Mouse (Mus musculus) gonadal fat pad, adult 2 months (tissue): ENCODE results near the gene Mroh2a. TPM values are rescaled to one million over a fixed set of nuclear protein-coding genes. Genes with fewer than 3 reads are reported as not detected.

Source experiments
- DNase-seq: peaks from one replicate; pipeline ENCODE4 v3.0.0-alpha.2; 2012; ENCODE audit warnings: low read depth
- polyA plus RNA-seq: library from polyadenylated mRNA; depleted of rRNA; stranded (reverse); fragments of >200 nt; gene quantifications from 2 replicates; pipeline ENCODE4 v1.2.3, GENCODE M21; 2012

Gene Mroh2a
- polyA plus RNA-seq, 1 experiment = 52.3 TPM

DNA sequence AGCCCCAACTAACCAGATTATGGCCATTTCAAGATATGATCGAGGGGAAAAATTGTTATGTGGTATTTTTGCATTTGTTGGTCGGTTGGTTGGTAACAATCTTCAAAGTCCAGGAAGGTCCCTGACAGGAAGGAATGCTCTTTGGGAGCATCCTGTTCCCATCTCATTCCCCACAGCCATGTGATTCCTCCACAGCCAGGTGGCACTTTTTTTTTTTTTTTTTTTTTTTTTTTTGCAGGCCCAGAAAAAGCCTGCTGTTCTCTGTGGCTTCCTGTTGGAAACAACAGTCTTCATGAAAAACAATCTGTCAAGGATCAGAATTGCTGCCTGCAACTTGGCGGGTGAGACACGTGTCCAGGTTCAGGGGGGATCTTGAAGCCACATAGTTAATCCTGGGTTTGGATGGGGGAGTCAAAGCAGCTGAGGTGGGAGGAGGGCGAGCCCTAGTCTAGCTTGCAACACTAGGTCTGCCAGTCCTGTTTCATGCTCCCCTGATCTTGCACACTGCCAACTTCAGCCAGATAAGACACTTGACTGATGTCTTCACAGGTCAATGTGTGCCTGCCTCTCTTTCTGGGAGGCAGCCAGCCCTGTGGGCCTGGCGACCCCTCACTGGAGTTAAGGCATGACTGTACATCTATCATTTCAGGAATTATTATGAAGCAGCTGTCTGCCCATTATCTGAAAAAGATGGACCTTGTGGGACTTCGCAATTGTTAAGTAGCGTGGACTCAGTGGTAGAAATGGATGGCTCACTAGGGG is 32.3 kb downstream of the Mroh2a start:
- DNase-seq = no peak

DNA sequence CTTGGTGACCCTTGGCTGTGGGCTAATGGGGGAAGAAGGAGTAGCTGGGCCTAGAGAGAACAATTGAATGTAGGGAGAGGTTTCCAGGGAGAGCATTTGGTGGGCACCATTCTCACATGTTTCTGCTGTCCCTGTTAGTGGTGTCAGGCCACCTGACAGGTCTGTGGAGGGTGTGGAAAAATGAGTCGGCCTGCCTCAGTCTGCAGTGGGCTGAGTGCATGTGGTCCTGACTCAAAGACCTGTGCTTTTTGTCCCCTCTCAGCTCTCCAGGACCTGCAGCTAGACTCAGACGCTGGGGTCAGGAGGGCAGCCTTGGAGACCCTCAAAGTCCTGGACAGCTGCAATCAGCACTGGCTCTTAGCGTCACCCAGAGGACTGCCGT is 32.8 kb downstream of the Mroh2a start:
- DNase-seq = no peak

DNA sequence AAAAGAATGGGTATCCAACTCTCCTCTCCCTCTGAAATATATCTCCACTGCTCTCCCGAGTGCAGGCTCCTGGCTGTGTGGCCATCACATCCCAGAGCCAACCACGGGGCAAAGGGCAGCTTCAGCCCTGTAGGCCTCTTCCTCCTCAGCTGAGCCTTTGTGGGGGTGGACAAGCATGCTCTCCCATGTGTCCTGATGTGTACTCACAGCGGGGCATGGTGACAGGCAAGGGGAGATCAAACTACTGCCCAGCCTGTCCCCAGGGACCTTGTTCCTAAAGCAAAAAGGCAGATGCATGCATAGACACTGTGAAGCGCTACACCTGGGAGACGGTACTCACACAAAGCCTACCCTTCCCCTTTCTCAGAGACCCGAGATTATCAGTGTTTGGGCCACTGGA is 33.3 kb downstream of the Mroh2a start:
- no peak for DNase-seq

DNA sequence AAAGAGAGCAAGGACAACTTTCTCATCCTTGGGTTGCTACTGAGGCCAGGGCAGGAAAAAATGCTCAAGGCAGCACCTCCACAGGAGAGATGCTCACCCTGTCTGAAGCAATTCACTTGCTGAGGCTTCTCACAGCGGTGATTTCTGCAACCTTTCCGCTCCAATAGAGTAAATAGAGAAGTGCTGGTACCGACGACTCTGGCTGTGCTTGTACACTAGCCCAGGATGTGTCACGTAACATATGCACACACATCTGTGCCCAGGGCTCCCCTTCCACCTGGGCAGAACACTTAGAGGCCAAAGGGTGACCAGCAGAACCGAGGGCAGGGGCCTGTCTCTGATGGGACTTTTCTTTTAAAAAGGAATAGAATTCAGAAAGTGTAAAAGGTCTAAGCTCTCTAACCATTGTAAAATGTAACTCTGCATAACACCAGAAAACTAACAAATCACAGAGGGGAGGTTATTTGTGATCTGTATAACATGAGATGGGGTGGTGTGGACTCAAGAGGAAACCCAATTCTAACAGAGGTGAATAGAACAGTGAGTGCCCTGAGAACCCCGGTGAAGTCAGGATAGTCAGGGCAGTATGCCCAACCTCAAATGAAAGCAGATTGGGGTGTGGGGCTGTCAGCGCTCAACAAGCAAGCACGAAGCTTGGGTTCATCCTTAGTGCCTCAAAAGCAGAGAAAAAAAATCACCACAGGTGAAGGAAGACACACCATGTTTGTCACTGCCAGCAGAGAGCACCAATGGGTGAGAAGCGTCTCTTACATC is 34.0 kb downstream of the Mroh2a start:
- no peak for DNase-seq

DNA sequence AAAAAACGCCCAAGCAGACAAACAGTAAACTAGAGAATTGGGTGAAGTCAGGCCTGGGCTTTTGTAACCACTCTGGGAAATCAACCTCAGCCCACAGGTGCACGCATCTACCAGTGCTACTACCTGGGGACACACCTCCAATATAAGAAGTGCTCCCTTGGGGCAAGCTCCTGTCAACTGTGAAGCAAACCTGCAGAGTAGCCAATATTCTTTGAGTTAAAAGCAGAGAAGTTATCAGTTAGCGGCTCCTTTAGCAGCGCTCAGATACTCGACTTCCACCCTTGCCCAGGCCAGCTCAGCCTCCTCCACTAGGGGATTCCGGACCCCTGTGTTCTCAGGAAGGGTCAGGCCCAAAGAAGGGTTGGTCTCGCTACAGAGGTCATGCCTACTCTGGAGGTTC is 34.9 kb downstream of the Mroh2a start:
- DNase-seq = no peak

DNA sequence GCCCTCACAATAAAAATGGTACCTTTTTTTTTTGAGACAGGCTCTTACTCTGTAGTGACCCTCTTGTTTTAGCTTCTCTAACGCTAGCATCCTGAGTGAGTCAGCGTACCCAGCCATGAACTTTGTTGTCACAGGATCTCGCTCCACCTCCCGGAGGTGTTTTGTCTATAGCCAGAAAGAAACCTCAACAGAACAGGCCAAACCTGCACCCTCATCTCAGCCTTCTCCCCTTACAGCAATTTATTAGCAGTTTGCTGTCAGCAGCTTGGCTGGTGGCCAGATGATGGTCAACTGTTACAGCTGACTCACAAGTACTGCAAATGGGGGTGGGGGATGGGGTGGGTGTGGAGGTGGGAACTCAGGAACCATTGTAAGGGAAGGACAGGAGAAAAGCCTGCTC is 35.5 kb downstream of the Mroh2a start:
- DNase-seq = no peak

DNA sequence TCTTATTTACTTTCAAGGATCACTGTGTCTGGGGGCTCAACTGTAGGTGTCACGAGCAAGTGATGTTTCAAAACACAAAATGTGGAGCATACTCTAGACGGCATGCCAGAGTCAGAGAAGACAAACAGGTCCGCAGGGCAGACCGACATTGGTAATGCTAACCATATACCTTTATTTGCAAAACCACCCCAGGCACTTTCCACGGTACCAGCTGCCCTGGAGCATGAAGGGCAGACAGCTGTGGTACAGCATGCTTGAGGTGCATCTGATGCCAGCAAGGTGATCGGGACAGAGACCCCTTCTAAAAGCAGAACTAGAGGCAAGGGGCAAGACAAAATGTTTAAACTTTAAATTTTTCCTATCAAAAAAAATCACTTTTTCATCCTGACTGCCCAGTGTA is 36.2 kb downstream of the Mroh2a start:
- DNase-seq = no peak

DNA sequence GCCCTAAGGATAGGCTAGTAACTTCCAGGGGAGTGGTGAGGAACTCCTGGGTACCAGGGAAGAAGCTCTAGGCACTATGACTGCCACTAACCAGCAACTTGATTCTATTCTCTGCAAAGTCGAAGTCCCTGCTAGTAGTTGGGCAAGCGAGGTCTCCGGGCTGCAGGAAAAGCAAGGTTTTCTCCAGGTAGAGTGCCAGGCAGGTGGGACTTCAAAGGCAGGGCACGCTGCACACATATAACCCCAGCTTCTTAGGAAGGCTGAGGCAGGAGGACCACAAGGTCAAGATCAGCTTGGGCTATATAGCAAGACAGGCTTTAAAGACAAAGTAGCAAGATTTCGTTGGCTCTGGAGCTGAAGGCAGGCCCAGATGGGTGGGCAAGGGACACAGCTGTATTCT is 37.0 kb downstream of the Mroh2a start:
- no peak for DNase-seq

DNA sequence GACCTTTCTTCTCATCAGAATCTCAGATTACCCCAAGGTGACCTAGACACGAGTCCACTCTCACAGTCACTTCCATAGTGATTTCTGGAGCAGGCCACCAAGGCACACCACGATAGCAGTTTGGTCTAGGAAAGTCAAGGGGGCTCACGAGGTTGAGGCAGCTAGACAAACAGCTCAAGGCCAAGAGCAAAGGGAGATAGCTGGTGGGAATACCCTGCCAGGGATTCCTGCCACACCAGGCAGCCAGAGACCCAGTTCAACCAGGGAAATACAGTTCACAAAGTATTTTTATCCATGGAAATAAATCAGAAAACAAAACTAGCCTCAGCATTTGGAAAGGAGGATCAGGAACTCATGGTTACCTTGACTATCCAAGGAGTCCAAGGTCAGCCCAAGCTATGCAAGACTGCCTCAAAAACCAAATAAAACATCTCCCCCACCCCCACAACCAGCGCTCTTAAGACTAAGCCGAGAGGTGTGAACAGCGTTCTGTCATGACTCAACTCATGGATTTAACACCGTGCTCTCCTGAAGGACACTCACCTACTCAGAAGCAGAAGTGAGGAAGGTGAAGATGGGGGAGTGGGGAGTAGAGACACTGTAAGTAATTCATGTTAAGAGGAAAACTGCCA is 37.6 kb downstream of the Mroh2a start:
- DNase-seq = no peak

DNA sequence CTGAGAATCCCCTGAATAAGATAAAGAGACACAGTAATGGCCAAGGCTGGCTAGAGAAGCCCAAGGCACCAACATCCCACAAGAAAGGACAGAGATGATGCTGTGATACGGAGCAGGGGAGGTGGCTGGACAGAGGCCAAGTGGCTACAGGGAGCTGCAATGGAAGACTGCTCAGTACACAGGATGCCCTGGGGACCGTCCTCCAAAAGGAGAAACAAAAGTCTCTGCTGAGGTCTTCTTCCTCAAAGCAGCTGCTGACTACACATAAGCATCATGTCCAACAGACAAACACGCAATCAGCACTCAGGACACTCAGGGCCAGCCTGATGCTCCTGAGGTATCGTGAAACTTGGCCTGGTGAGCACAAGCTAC is 38.1 kb downstream of the Mroh2a start:
- no peak for DNase-seq

DNA sequence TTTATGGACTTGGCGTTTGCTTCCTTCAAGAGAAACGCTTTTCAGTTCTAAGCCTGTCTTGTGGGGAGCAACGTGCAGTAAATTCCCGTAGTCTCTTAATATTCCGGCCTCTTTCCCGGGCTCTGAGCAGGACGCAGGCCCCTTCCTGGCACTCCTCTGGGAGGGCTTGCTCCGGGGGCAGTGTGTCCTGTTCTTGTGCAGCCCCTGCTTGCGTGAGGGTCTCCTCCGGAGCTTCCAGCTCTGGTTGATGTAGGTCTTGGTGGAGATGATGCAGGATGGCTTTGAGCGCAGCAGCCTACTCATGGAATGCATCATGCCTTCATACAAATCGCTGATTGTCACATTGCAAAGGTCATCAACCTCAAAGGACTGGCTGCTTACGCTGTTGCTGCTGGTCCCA is 39.3 kb downstream of the Mroh2a start:
- DNase-seq = no peak

DNA sequence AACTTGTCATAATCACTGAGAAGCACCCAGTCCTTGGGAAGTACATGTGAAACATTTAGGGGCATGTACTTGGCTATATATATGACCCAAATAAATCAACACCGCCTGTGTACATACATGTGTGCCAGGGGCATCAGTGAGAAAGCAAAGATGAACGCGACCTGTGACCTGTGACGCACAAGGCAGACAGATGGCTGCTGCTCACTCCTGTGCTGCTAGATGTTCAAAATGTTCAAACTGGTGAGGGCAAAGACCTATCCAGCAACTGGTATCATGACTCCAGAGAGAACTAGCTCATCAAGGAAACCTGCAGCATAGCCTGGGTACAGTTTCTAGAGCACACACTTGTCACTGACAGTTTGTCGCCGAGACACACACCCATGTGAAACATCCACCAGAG is 40.7 kb downstream of the Mroh2a start:
- DNase-seq = no peak

DNA sequence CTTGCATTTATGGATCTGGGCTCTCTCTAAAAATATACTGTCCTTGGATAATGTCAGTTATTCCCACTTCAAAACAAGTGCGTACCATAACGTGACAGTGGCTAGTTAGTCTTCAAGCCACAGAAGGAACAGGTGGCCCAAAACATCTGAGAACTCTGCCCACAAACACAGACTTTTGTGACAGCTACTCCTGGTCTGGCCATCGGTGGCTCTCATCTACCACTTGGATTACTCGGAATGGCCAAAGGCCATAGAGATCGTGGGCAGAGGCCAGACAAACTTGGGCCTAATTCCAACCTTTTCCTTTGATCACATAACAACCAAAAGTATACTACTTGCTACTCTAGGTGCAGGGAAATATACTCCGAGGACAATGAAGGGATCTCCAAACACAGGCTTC is 41.3 kb downstream of the Mroh2a start:
- no peak for DNase-seq

DNA sequence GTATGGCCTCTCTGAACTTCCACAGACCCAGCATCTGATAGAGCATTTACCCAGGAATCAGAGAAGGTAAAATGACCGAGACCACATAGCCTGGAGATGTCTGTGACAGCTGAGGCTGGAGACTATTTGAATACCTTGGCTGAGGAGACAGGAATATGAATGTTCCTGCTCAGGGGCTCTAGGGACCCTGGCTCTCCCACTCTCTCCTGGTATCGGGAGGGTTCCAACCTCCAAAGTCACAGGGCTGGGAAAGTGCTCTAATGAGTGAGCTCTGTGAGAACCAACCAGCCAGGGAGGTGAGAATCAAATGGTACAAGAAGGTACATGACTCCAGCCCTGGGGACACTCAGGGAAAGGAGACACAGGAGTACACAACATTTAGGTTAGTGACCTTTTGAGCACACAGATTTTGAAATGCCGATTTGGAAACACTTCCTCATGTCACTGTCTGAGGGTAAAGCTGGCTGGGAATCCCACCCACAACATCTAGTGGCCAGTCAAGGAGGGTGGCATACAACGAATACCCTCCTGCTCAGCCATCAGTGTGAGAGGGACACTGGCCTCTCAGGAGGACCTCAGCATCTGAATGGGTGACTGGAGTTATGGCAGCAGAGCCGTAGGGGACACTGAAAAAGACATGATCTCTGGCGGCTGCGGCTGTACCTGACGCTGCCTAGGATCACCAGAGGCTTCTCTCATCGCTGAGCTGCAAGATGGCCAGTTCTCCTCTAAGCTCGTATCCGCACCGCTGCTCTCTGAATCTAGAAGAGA is 42.9 kb downstream of the Mroh2a start:
- no peak for DNase-seq

DNA sequence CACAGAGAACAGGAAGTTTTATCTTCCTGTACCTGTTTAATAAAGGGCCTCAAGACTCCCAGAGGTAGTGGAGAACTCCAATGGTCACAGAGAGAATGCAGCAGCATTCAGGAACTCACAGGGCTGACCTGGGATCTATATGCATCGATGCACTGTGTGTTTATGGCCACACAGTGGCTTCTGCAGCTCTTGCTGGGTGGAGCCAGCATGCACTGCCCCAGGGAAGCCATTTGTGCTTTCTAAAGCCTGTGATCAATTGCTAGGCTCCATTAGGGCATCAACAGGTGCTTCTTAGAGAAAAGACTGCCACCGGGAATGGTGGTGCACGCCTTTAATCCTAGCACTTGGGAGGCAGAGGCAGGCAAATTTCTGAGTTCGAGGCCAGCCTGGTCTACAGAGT is 46.1 kb downstream of the Mroh2a start:
- DNase-seq = no peak

DNA sequence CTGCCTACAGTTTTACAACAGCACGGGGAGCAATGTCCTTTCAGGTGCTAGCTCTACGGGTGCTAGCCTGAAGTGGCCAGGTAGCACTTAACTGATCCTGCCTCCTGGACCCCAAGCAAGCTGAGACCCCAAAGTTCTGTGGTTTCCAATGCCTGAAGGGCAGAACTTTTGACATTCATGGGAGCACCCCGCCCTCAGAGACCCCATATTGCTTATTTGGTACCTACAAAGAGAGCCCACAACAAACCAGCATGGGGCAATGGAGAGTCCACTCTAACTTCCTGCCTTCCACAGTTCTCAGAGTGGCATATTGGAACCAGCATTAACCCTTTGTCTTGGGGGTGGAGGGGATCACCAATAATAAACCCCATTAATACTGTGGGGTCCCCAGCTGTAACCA is 46.5 kb downstream of the Mroh2a start:
- no peak for DNase-seq

DNA sequence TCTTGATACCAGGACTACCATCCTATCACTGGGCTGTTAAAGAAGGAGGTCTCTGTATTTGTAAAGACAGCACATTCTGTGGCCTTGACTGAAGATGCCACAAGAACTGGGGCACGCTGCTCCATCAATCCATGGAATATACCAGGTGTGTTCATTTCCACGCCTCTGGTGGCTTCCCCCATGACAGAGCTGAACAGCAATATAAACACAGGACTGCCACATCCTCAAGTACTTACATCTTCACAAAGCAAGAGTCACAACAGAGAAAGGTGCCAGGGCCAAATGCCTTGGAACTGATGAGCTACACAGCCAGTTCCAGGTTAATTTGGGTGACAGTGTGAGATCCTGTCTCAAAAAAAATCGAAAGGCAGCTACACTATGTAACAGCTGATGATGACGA is 47.0 kb downstream of the Mroh2a start:
- no peak for DNase-seq

DNA sequence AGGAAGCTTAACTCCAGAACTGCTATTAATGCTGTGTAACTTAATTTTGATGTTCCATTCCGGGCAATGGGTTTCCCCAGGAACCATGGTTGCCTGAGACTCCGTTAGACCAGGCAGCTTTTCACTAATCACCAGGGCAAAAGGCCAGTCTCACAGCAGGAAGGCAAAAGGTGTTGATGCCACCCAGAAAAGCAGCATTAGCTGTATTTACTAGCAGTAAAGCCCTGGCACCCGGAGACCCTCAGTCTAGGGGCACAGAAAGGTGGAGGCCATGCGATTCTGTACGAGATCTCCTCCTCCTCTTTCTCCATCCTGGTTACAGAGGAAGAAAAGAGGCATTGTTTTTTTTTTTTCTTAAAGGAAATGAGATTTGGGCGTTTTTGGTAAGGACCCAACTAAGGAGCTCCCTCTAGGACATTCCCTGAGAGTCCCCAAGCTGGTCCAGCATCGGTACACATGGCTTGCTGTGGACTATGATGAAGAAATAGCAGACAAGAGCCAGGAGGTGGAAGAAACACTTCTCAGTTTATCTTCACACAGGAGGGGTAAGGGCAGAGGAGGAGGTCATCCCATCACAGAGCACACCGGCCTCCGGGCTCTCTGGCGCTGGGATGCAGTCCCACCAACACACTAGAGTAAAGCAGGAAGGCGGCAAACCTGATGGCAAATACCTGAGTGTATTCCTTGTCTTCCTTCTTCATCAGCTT is 47.7 kb downstream of the Mroh2a start:
- DNase-seq = no peak

DNA sequence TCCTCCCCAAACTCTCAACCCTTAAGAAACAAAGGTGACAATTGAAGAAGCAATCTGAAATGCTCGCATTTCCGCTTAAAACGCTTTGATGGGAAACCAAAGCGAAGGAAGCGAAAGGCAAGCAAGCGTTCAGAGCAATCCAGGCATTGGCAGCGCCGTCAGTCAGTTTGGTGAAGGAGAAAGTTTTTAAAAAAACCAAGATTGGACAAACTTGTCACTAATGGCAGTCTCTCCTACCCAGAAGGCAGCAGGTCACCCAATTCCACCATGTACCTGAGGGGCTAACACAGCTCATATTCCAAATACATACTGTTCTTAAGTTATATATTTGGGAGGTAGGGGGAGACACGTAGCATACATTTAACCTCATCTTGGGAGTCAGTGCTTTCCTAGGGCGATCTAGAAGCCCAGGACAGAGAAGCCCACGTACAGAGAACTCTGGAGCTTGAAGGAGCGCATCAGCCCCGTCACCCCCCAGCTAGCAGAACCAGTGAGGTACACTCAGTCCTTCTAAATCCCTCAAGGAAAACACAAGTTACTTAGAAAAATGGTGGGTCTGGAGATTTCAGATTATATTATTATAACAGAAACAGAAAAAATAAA is 48.4 kb downstream of the Mroh2a start:
- DNase-seq = no peak

DNA sequence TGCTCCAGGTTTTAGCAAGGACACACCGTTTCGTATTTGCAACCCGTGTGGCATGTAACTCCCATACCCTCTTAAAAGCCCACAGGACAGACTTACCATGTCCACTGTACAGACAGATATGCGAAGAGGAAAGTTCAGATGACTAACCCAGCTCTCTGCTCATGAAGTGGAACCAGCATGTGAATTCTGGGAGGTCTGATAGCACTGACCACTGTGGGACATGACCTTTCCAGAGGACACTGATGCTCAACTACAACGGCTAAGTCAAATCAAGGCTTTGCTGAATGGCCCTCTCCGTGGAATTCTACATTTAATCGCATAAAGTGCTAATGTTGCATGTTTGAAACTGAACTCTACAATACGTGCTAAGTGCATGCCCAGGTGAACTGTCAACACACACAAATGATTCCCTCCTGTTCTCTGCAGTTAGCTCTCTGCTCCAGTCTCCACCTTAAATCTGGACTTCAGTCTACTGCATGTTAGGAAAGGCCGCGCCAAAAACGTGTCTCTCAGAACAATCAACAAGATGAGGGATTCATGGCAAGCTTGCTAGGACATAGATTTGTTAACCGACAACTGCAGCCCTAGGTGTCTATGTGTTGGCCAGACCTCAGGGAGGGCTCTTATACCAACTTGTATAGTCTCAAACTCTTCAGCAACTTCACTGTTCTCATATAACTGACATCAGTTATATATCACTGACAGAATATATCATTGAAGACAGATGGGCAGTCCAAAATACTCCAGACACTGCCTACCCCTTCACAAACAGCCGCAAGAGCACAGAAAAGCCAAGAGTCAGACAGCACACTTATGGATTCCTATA is 49.1 kb downstream of the Mroh2a start:
- no peak for DNase-seq
